Mouse (Mus musculus) G1E (cell line): Measurements from ENCODE around the gene Rprd1b. TPM values are rescaled to one million over a fixed set of nuclear protein-coding genes. Genes with fewer than 3 reads are reported as not detected.
A peak's percentile ranks its signal among the peaks of the same experiment; 100 is the strongest.

Experiments used
- ATAC-seq: 2 replicates; pipeline ENCODE4 v1.8.0; 2016; ENCODE audit warnings: mild to moderate bottlenecking; ENCODE audit not compliant: insufficient number of reproducible peaks, poor library complexity, low FRiP score, severe bottlenecking; ENCODE audit errors: extremely low read depth
- DNase-seq: peaks from one replicate; pipeline ENCODE4 v3.0.0; 2012; ENCODE audit warnings: low spot score
- H3K27me3 ChIP-seq: 2 replicates; pipeline ENCODE4 v1.6.1; 2012; ENCODE audit warnings: mild to moderate bottlenecking, low read length, inconsistent platforms; ENCODE audit not compliant: insufficient read depth
- H3K36me3 ChIP-seq: replicated peaks from 2 replicates; pipeline ENCODE3; 2012; ENCODE audit warnings: mild to moderate bottlenecking, inconsistent platforms
- H3K4me1 ChIP-seq: 2 replicates; pipeline ENCODE4 v1.6.1; 2012; ENCODE audit warnings: low read depth, low read length, inconsistent platforms, mixed read lengths; ENCODE audit not compliant: insufficient read depth
- H3K4me3 ChIP-seq: 2 replicates; pipeline ENCODE4 v1.5.1; 2012; ENCODE audit warnings: low read depth, mild to moderate bottlenecking, inconsistent platforms, low read length, moderate library complexity, mixed read lengths
- H3K9me3 ChIP-seq: replicated peaks from 2 replicates; pipeline ENCODE4 v1.6.1; 2012; ENCODE audit warnings: inconsistent platforms
- CTCF ChIP-seq: IDR thresholded peaks from 2 replicates; pipeline ENCODE4 v1.5.1; 2012; ENCODE audit warnings: low read depth, low read length, inconsistent platforms, mixed read lengths
- GATA1 ChIP-seq: IDR thresholded peaks from 2 replicates; pipeline ENCODE4 v1.6.1; 2012; ENCODE audit warnings: borderline replicate concordance, low read length, inconsistent platforms, mixed read lengths
- GATA2 ChIP-seq: IDR thresholded peaks from 2 replicates; pipeline ENCODE4 v1.6.1; 2012; ENCODE audit warnings: low read depth, low read length, inconsistent platforms, borderline replicate concordance
- POLR2AphosphoS5 ChIP-seq: IDR thresholded peaks from 2 replicates; pipeline ENCODE4 v1.6.1; 2012; ENCODE audit warnings: low read depth, low read length, inconsistent platforms; ENCODE audit not compliant: insufficient replicate concordance
- TAL1 ChIP-seq: conservative IDR thresholded peaks from 2 replicates; pipeline ENCODE4 v1.6.1; 2012; ENCODE audit warnings: low read depth, low read length, inconsistent platforms, mixed read lengths
- polyA plus RNA-seq: library from polyadenylated mRNA; stranded (reverse); fragments of >175 nt; gene quantifications from 2 replicates; pipeline ENCODE4 v1.2.3, GENCODE M21; 2012
- total RNA-seq, 2 experiments: library from RNA; stranded (forward) in 1 of 2; stranded (reverse) in 1 of 2; fragments of 200-1000 nt in 1 of 2; fragments of >200 nt in 1 of 2; fragmentation: Nextera tagmentation in 1 of 2; gene quantifications; 2 replicates each; pipeline ENCODE4 v1.2.3; 2014 to 2017

Rprd1b gene
- total RNA-seq (2014; fragmentation: Nextera tagmentation) (37.9 and 45.8 TPM in 2 replicates), total RNA-seq (2017) (25.6 and 28.7 TPM in 2 replicates), polyA plus RNA-seq (36.2 and 49.0 TPM in 2 replicates)

- TF ChIP-seq TAL1 = no peak
- TF ChIP-seq POLR2AphosphoS5 = no peak
- no peak for TF ChIP-seq GATA2
- TF ChIP-seq CTCF = no peak
- TF ChIP-seq GATA1 = no peak
- ATAC-seq = peak; percentile 74; the same call in 1 of the 2 replicates
Observed at GRCm38 (mm10) chr2:158028354-158028863, at the start of gene Rprd1b, which contains the start of gene Tti1. Gene Rprd1b, plus strand, starts transcription at chr2:158028497. Gene Tti1, minus strand, starts transcription at chr2:158028433.

GRCm38 (mm10) chr2:157979241-157979640, 49.1 kb upstream of the Rprd1b start:
- Histone ChIP-seq H3K4me3 (no peak overlapping the region), H3K4me1 (no peaks in the 10 kb centered on the region), H3K27me3 (no peaks in the 10 kb centered on the region), H3K36me3 (peaks cover 47% of the 10 kb centered on the region), H3K9me3 (no peaks in the 10 kb centered on the region)
- TF ChIP-seq CTCF (no peak), TAL1 (no peak), GATA2 (no peak), GATA1 (no peak), POLR2AphosphoS5 (no peak)
- DNase-seq (no peak), ATAC-seq (no peak)

More at GRCm38 (mm10) chr2:158028354-158028863, at the start of gene Rprd1b, which contains the start of gene Tti1:
- no peaks in the 10 kb centered on the region for H3K9me3 ChIP-seq
- peak within 1 kb of the TSS; percentile 79 for H3K4me3 ChIP-seq
- peak; percentile 79 for DNase-seq
- H3K4me1 ChIP-seq = peaks cover 40% of the 10 kb centered on the region
- no peaks in the 10 kb centered on the region for H3K27me3 ChIP-seq
- H3K36me3 ChIP-seq = peaks cover 38% of the 10 kb centered on the region

GRCm38 (mm10) chr2:157982727-157983126, 45.6 kb upstream of the Rprd1b start:
- H3K4me3 ChIP-seq = no peak overlapping the region
- peaks cover 80% of the 10 kb centered on the region for H3K36me3 ChIP-seq
- no peaks in the 10 kb centered on the region for H3K9me3 ChIP-seq
- no peaks in the 10 kb centered on the region for H3K27me3 ChIP-seq
- no peak for ATAC-seq
- no peak for TF ChIP-seq GATA1
- TF ChIP-seq POLR2AphosphoS5 = no peak
- no peak for TF ChIP-seq GATA2
- TF ChIP-seq TAL1 = no peak
- no peak for TF ChIP-seq CTCF
- DNase-seq = no peak
- H3K4me1 ChIP-seq = no peaks in the 10 kb centered on the region

- peaks cover 85% of the 10 kb centered on the region for H3K36me3 ChIP-seq
- H3K4me1 ChIP-seq = peaks cover 2% of the 10 kb centered on the region; the same call in 1 of the 2 replicates
- no peak overlapping the region for H3K4me3 ChIP-seq
- ATAC-seq (no peak), DNase-seq (no peak)
- no peaks in the 10 kb centered on the region for H3K27me3 ChIP-seq
- no peaks in the 10 kb centered on the region for H3K9me3 ChIP-seq
- TF ChIP-seq POLR2AphosphoS5 (no peak), TAL1 (no peak), GATA1 (no peak), CTCF (no peak), GATA2 (no peak)
Observed at GRCm38 (mm10) chr2:157983276-157983675, 45.0 kb upstream of the Rprd1b start.

- no peaks in the 10 kb centered on the region for H3K9me3 ChIP-seq
- H3K4me3 ChIP-seq = no peak overlapping the region
- DNase-seq (no peak), ATAC-seq (no peak)
- H3K36me3 ChIP-seq = peaks cover 95% of the 10 kb centered on the region
- peaks cover 3% of the 10 kb centered on the region; the same call in 1 of the 2 replicates for H3K4me1 ChIP-seq
- H3K27me3 ChIP-seq = no peaks in the 10 kb centered on the region
- TF ChIP-seq POLR2AphosphoS5 (no peak), TAL1 (no peak), CTCF (no peak), GATA2 (no peak), GATA1 (no peak)
Observed at GRCm38 (mm10) chr2:157985611-157986010, 42.7 kb upstream of the Rprd1b start.

- ATAC-seq = no peak
- Histone ChIP-seq H3K4me1 (peaks cover 3% of the 10 kb centered on the region; the same call in 1 of the 2 replicates), H3K9me3 (no peaks in the 10 kb centered on the region), H3K36me3 (peaks cover 95% of the 10 kb centered on the region), H3K27me3 (no peaks in the 10 kb centered on the region), H3K4me3 (no peak overlapping the region)
- no peak for DNase-seq
- TF ChIP-seq GATA1 (no peak), TAL1 (no peak), CTCF (no peak), POLR2AphosphoS5 (no peak), GATA2 (no peak)
Observed at GRCm38 (mm10) chr2:157986235-157986634, 42.1 kb upstream of the Rprd1b start.
